Mouse (Mus musculus) heart, adult 11 months (tissue): Measurements from ENCODE around the gene Cdc7.

ENCODE experiments used
- DNase-seq: peaks from one replicate; pipeline ENCODE4 v3.0.0; 2022

Cdc7 gene

GRCm38 (mm10) chr5:107025809-107026208 lies 61.7 kb downstream of the Cdc7 start:
- DNase-seq, result peak; percentile 98

DNA sequence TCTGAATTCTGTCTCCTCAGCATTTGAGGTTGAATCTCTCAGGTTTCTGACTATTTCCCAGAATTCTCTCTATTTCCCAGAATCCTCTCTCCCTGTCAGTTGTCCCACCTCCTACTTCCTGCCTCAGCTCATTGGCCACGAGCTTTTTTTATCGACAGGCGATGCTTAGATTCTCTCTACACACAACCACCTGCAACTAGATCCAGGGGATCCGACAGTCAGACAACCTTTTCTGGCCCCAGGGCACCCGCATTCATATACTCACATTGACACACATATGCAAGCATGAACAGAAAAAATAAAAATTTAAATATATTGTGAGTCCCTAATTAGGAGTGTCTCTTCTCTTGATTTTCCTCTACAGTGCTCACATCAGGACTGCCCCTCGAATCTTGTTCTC lies 63.5 kb downstream of the Cdc7 start:
- peak; percentile 85 for DNase-seq

- no peak for DNase-seq
These were observed 64.4 kb downstream of the Cdc7 start for GRCm38 (mm10) chr5:107028557-107028956.

GRCm38 (mm10) chr5:107029801-107030200 lies 65.7 kb downstream of the Cdc7 start:
- peak; percentile 23 for DNase-seq

- peak; percentile 75 for DNase-seq
These were observed 66.7 kb downstream of the Cdc7 start for GRCm38 (mm10) chr5:107030821-107031220.
